Mouse (Mus musculus): ENCODE measurements around the gene Wasf2. TPM values are rescaled to one million over a fixed set of nuclear protein-coding genes. Genes with fewer than 3 reads are reported as not detected.

The Wasf2 gene
- total RNA-seq, 2 experiments from 2014 or later, result 37.3 to 109 TPM

- ATAC-seq (replicated peaks; ENCODE audit: poor library complexity, severe bottlenecking), result no peak
These were observed 8.9 kb upstream of the Wasf2 start for GRCm38 (mm10) chr4:133121416-133121815.

GRCm38 (mm10) chr4:133121974-133122637, 8.2 kb upstream of the Wasf2 start:
- no peak for ATAC-seq (replicated peaks; ENCODE audit: poor library complexity, severe bottlenecking)

GRCm38 (mm10) chr4:133127079-133127478, 3.2 kb upstream of the Wasf2 start:
- no peak for ATAC-seq (replicated peaks; ENCODE audit: poor library complexity, severe bottlenecking)

DNA sequence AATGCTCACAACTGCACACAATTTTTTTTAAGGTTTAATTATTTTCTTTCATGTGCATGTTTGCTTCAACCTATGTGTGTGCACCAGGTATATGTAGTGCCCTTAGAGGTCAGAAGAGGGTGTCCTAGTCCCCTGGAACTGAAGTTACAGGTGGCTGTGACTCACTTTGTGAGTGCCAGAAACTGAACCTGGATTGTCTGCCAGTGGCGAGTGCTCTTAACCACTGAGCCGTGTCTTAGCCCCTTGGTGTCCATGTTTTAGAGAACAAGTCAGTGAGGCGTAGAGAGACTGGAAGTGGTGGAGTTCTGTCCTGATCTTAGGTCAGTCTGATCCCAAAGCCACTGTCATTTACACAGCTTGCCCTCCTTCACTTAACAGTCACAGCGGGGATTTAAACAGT, 2.4 kb upstream of the Wasf2 start:
- no peak for ATAC-seq (replicated peaks; ENCODE audit: poor library complexity, severe bottlenecking)

DNA sequence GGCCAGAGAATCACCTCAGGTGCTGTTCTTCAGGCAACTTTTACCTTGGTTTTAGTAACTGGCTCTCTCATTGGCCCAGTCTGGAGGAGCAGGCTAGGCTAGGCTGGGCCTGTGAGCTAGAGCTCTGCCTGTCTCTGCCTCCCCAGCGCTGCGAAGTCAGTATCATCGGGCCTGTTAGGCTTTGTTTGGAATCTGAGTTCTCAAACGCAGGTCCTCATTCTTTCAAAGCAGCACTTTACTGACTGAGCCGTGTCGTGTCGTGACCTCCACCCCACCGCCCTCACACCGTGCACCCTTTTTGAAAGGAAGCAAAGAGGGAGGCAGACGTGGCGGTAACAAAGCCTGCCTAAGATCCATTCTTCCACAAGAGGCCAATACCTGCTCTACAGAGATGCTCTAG, 914 bp upstream of the Wasf2 start:
- ATAC-seq (replicated peaks; ENCODE audit: poor library complexity, severe bottlenecking), result no peak

- ATAC-seq (replicated peaks; ENCODE audit: poor library complexity, severe bottlenecking), result peak; percentile 21
These were observed 811 bp downstream of the Wasf2 start for GRCm38 (mm10) chr4:133130890-133131741.

- peak; percentile 61 for ATAC-seq (replicated peaks; ENCODE audit: poor library complexity, severe bottlenecking)
These were observed 1.7 kb downstream of the Wasf2 start for GRCm38 (mm10) chr4:133132027-133132426.

- no peak for ATAC-seq (replicated peaks; ENCODE audit: poor library complexity, severe bottlenecking)
These were observed 6.6 kb downstream of the Wasf2 start for GRCm38 (mm10) chr4:133136946-133137345.

DNA sequence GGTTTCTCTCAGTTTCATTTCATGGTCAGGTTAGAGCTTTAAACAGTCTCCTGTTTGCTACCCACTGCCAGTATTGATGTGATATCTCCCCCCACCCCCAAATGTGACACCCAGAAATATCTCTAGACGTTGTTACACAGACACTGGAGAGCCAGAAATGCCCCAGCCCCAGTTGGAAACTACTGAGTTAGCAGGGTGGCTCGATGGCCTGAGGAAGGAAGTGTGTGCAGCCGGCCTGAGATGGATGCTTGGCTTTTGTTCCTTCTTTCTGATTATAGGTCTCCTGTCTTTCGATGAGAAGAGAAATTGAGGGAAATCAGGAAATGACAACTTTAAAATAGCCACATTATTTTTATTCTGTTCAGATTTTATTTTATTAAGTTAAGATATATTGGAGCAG, 8.7 kb downstream of the Wasf2 start:
- peak; percentile 73 for ATAC-seq (replicated peaks; ENCODE audit: poor library complexity, severe bottlenecking)

DNA sequence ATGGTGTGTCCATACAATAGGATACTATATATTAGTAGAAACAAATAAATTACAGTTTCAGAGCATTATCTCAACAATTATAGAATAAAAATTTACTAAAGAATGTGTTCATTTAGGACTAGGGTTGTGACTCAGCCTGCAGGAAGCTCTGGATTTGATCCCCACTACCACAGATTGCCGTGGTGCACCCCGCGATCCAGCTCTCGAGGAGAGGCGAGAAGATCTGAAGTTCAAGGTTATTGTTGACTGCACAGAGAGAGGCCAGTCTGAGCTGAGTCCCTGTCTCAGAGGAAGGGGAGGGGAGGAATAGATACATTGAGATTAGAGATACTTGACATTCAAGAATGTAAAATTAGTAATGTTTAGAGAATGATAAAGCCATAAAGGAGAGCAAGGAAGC, 24.7 kb downstream of the Wasf2 start:
- ATAC-seq (replicated peaks; ENCODE audit: poor library complexity, severe bottlenecking), result no peak

DNA sequence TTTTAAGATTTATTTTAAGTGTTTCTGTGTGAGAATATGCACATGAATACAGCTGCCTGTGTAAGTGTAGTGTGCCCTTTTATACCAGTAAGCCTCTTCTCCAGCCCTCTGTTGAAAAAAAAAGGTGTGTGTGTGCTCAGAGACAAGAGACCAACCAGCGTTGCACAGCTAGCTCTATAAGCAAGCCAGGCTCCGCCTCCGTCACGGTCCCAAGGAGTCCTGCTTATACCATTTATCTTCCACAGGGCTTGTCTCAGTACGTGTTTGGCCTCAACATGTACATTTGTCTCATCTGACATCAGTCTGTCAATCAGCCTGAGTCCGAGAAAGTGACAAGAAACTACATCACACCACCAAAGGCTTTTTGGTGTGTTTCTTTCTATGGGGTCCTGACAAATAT, 25.4 kb downstream of the Wasf2 start:
- no peak for ATAC-seq (replicated peaks; ENCODE audit: poor library complexity, severe bottlenecking)

- ATAC-seq (replicated peaks; ENCODE audit: poor library complexity, severe bottlenecking), result no peak
These were observed 26.1 kb downstream of the Wasf2 start for GRCm38 (mm10) chr4:133156422-133156821.

- ATAC-seq (replicated peaks; ENCODE audit: poor library complexity, severe bottlenecking), result no peak
These were observed 26.5 kb downstream of the Wasf2 start for GRCm38 (mm10) chr4:133156831-133157230.

DNA sequence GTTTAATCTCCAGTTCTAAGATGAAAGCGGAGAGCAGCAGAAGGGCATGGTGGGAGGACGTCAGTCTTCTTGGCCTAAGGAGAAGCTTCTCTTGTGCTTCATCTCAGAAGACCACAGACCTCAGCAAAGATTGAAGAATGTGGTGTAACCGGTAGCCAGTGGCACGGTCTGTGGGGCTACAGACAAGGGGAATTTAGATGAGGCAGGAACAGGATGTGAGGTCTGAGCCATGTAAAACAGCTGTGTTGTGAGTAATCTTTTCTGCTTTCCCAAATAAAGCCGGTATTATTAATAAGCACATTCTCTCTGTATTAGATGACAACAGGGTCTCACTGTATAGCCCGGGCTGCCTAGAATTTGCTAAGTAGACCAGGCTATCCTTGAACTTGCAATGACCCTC, 28.8 kb downstream of the Wasf2 start:
- peak; percentile 95 for ATAC-seq (replicated peaks; ENCODE audit: poor library complexity, severe bottlenecking)

DNA sequence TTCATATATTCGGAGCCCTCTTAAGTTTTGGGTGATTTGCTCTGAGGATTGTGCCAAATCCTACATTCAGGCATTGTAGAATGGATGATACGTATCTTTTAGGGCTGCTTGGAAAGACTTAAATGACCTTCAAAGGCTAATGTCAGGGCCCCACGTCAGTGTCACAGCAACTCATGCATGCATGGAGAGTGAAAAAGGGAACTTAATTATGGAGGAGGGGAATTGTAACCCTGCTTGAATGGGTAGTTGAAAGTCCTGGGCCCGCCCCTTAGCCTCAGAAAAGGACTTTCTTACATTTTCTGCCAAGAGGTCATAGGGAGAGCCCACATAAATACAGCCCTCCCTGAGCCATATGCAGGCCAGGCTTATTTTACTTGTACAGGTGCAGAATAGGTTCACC, 29.3 kb downstream of the Wasf2 start:
- peak; percentile 86 for ATAC-seq (replicated peaks; ENCODE audit: poor library complexity, severe bottlenecking)

- no peak for ATAC-seq (replicated peaks; ENCODE audit: poor library complexity, severe bottlenecking)
These were observed 29.9 kb downstream of the Wasf2 start for GRCm38 (mm10) chr4:133160211-133160610.

- no peak for ATAC-seq (replicated peaks; ENCODE audit: poor library complexity, severe bottlenecking)
These were observed 30.5 kb downstream of the Wasf2 start for GRCm38 (mm10) chr4:133160821-133161220.

GRCm38 (mm10) chr4:133162196-133162595, 31.9 kb downstream of the Wasf2 start:
- ATAC-seq (replicated peaks; ENCODE audit: poor library complexity, severe bottlenecking), result no peak

DNA sequence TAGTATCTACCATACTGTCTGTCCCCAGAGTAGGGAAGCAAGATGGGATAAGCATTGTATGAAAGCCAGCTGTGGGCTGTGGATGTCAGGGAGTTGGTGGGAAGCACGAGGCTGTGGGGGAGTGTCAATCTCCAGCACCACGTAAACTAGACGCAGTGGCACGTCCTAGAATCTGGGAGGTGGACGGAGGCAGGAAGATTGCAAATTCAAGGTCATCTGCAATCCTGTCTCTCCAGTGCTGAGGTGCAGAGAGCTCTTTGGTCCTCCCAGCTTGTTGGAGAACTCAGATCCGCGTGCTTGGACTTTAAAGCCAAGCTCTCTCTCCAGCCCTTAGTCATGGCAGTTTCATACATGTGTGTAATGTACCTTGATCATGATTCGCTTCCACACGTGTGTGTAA, 36.5 kb downstream of the Wasf2 start:
- no peak for ATAC-seq (replicated peaks; ENCODE audit: poor library complexity, severe bottlenecking)

GRCm38 (mm10) chr4:133169237-133170055, 39.1 kb downstream of the Wasf2 start:
- peak; percentile 83 for ATAC-seq (replicated peaks; ENCODE audit: poor library complexity, severe bottlenecking)

- peak; percentile 80 for ATAC-seq (replicated peaks; ENCODE audit: poor library complexity, severe bottlenecking)
These were observed 39.8 kb downstream of the Wasf2 start for GRCm38 (mm10) chr4:133170056-133170524.
